Mouse (Mus musculus): ENCODE measurements around the gene H6pd.

H6pd gene

DNA sequence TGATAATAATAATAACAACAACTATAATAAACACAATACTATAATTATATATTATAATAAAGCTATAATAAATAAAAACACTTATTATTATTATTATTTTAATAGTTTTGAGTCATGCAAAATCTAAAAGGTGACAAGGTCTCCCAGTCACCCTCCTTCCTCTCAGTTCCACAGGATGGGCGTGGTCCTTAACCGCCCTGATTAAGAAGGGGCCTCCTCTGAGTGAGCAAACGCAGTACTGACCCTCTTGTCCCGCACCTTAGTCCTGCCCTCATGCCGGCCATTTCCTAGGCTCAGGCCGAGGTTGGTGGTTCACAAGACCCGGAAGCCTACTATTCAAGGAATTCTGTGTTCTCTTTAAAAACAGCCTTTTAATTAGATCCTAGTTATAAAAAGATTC lies 14.7 kb upstream of the H6pd start:
- no peak for DNase-seq (ENCODE audit: inconsistent ontology term)

GRCm38 (mm10) chr4:150019741-150020380 lies 11.0 kb upstream of the H6pd start:
- peak; percentile 59 for DNase-seq (ENCODE audit: inconsistent ontology term)

- no peak for DNase-seq (ENCODE audit: inconsistent ontology term)
Measured at GRCm38 (mm10) chr4:150015436-150015835, 6.6 kb upstream of the H6pd start.

- DNase-seq (ENCODE audit: inconsistent ontology term): no peak
Measured at GRCm38 (mm10) chr4:150014378-150015091, 5.7 kb upstream of the H6pd start.

DNA sequence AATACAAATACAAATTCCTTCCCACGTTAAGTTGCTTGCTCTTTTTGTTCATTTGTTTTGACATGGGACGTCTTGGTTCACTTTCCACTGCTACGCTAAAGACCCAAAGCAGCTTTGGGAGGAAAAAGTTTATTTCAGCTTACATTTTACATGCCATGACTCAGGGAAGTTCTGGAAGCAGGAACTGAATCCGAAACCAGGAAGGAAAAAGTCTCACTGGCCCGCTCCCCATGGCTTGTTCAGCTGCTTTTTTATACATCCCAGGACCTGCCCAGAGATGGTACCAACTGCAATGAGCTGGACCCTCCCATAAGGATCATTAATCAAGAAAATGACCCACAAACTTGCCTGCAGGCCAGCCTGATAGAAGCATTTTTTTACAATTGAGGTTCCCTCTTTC lies 5.0 kb upstream of the H6pd start:
- no peak for DNase-seq (ENCODE audit: inconsistent ontology term)

DNA sequence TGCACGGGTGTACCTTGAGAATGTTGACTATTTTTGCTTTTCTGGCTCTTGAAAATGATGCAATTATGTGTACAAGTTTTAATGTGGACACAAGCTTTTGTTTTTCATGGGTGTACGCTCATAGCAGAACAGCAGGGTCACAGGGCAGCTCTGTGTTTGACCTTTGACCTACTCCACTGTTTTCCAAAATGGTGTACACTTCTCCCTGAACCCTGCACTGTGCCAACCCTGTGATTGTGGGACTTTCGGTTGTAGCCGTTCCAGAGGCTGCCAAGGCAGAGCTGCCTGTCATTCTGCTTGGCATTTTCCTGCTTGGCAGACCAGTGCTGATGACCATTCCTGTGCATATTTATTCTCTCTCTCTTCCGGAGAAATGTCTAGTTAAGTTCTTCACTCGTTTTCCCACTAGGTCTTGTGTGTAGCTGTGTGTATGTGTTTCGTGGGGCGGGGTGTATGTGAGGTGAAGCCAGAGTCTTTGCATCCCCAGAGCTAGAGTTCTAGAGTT lies 4.4 kb upstream of the H6pd start:
- no peak for DNase-seq (ENCODE audit: inconsistent ontology term)

DNA sequence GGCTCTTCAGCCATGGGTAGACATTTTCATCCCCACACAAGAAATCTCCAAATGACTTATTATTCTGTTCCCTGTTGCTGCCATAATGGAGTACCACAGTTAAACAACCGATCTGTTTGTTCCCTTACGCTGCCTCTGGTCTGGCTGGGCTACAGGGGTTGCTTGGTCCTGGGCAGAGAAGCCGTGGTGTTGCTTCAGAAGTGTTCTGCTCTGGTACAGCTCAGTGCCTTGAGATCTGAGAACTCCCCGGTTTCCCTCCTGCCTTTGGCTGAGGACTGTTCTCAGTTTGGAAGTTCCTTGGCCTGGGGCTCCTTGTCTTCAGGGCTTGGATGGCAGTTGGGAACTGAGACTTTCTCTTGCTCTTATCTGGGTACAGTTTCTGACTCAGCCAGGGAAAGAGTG lies 3.5 kb upstream of the H6pd start:
- DNase-seq (ENCODE audit: inconsistent ontology term): no peak

DNA sequence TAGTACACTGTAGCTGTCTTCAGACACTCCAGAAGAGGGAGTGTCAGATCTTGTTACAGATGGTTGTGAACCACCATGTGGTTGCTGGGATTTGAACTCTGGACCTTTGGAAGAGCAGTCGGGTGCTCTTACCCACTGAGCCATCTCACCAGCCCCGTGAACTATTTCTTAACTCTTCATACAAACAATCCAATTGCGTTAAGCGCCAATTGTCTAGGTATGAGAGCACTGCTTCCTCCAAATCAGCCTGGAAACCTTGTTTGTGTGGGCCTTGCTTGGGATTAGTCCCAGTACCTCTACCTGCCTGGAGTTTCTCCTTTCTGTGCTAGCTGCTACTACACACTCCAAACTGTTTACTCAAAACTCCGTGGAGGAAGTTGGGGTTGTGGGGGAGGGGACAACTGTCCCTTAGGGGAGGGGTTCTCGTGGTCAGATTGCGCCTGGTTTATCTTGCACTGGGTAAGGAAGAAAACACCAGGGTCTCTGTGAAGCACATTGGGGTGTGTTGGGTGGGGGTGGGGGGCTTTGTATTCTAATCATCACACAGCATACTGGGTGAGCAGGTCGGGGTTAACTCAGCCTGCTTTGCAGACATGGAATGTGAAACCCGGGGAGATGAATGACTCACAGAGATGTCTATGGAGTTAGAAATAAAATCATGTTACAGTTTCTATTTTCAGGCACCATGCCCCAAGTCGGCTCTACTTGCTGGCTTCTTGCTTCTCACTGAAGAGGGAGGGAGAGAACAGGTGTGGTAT lies 2.9 kb upstream of the H6pd start:
- peak; percentile 55 for DNase-seq (ENCODE audit: inconsistent ontology term)

- no peak for DNase-seq (ENCODE audit: inconsistent ontology term)
Measured at GRCm38 (mm10) chr4:150010054-150010730, 1.4 kb upstream of the H6pd start.

- DNase-seq (ENCODE audit: inconsistent ontology term): no peak
Measured at GRCm38 (mm10) chr4:150009587-150009930, 736 bp upstream of the H6pd start.

DNA sequence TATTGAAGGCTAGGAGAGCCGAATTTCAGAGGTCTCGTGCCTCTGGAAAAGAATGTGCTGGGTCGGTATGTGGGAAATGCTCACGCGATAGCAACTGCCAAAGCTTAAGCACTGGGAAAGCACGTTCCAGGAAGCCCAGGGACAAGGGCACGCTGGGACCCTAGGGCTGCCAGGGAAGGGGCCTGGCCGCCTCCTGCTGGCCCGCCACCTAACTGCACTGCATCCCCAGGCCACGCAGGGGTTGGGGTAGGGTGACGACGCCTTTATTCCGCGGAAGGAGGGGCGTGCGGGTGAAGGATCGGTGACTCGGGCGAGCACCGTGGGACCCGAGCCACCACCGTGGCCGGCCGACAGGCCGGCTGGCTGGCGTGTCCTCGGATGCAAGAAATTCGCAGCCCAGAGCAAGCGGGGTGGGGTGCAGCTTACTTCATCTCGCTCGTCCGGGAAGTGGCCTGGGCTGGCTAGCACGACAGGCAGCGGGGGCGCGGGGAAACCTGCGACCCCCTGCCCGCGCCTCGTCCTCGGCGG lies 434 bp downstream of the H6pd start:
- DNase-seq (ENCODE audit: inconsistent ontology term): peak; percentile 92

DNA sequence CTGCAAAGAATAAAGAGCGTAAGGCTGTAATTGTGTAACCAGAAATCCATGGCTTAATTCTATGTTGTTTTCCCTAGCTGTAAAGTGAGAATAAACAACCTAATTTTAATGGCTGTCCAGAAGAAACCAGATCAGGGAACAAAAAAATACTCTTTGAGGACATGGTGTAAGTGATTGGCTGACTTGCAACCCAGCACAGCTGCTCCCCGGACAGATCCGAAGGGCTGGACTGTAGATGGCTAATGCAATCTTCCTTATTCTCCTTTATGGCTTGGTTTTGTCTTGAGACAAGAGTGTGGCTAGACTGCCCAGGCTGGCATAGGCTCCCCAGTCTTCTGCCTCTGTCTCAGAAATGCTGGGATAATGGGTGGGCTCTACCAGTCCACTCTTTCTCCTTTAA lies 1.4 kb downstream of the H6pd start:
- DNase-seq (ENCODE audit: inconsistent ontology term): no peak

DNA sequence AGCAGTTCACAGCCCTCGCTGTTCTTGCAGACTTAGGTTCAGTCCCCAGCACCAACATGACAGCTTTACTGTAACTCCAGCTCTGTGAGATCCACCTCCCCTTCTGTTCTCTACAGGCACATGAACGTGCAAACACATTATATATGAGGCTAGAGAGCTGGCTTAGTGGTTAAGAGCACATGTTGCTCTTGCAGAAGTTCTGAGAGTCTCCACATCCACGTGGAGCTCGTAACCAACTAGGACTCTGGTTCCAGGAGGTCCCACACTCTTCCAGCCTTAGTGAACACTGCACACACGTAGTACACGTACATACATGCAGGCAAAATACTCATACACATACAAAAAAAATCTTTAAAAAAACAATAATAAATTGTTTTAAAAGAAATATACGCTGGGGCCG lies 1.8 kb downstream of the H6pd start:
- DNase-seq (ENCODE audit: inconsistent ontology term): no peak

- DNase-seq (ENCODE audit: inconsistent ontology term): no peak
Measured at GRCm38 (mm10) chr4:150006122-150006854, 2.5 kb downstream of the H6pd start.

GRCm38 (mm10) chr4:150005231-150005630 lies 3.6 kb downstream of the H6pd start:
- DNase-seq (ENCODE audit: inconsistent ontology term): no peak

GRCm38 (mm10) chr4:150003641-150004040 lies 5.2 kb downstream of the H6pd start:
- no peak for DNase-seq (ENCODE audit: inconsistent ontology term)

- no peak for DNase-seq (ENCODE audit: inconsistent ontology term)
Measured at GRCm38 (mm10) chr4:150003021-150003580, 5.7 kb downstream of the H6pd start.

DNA sequence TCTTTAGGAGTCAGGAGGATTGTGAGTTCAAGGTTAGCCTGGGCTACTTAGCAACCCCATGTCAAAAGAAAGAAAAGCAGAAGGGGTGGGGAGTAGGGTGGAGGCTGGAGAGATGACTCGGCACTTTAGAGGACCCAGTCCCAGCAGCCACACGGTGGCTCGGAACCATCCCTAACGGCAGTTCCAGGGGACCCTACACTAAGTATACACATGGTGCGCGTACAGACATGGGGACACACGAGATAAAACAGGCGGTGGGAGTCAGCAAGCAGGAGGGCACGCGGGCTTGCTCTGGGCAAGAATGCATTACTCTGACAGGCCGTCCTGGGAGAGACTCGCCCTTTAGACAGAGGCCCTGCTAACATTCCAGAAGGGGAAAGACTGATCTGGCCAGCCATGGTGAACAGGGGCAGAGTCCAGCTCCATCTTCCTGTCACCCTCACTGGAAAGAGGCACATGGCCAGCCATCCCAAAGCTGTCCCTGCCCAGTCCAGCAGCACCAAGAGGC lies 6.7 kb downstream of the H6pd start:
- no peak for DNase-seq (ENCODE audit: inconsistent ontology term)

GRCm38 (mm10) chr4:150001221-150001860 lies 7.5 kb downstream of the H6pd start:
- DNase-seq (ENCODE audit: inconsistent ontology term): peak; percentile 58

GRCm38 (mm10) chr4:149999931-150000555 lies 8.8 kb downstream of the H6pd start:
- no peak for DNase-seq (ENCODE audit: inconsistent ontology term)
